Mouse (Mus musculus) heart, adult 8-10 months (tissue): ENCODE measurements around the gene Klrg1. TPM values are rescaled to one million over a fixed set of nuclear protein-coding genes. Genes with fewer than 3 reads are reported as not detected.

Experiments
- DNase-seq: peaks from one replicate; pipeline ENCODE4 v3.0.0; 2022; ENCODE audit warnings: low spot score
- total RNA-seq, 4 experiments: library from RNA; stranded (reverse); gene quantifications; 2 replicates each; pipeline ENCODE4 v1.2.4; 2022

The Klrg1 gene
- total RNA-seq, result not detected

GRCm38 (mm10) chr6:122282782-122283181 is at the start of gene Klrg1:
TSS of gene Klrg1 (minus strand) at chr6:122282882.
- no peak for DNase-seq

DNA sequence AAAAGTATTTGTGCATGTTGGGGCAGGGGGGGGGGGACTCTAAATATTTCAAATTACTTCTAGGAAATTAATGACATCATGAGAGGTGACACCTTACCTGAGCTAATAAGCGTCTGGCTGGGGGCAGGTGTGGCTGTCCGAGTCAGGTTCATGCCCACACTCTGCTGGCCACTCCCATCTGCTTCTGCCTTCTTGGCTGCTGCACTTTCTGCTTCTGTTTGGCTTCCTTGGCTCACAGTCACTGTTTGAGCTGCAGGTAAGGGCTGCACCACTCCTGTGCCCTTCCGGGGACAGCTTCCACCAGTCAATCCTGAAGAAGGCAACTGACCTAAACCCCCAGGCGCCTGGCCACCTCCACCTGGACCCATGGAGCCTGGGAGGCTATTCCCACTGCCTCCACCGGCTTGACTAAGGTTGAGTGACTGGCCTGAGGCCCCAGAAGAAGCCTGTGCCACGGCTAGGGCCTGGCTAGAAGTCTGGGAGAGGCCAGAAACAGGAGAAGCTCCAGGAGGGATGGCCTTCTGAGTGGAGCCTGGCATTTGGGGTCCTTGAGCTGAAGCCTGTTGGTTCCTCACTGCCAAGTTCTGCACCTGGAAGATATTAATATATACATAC is 42.8 kb upstream of the Klrg1 start:
- DNase-seq, result no peak

DNA sequence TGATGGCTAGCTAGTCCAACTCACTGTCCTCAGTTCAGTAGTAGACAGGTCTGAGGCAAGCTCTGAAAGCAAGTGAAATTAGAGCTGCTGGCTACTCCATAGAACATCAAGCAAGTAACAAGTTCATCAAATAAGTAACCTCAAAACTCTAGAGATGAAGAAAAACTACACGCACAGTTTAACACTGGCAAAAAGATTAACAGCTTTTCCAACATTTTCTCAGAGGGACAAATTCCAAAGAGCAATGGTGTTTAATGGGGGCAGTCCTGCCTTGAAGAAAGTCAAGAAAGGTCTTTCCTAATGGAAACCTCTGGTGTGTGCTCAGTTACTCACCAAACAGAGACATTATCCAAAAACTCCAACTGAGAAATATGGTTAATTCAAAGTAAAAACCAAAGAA is 36.0 kb upstream of the Klrg1 start:
- no peak for DNase-seq

GRCm38 (mm10) chr6:122310187-122310820 is 27.6 kb upstream of the Klrg1 start:
- no peak for DNase-seq

DNA sequence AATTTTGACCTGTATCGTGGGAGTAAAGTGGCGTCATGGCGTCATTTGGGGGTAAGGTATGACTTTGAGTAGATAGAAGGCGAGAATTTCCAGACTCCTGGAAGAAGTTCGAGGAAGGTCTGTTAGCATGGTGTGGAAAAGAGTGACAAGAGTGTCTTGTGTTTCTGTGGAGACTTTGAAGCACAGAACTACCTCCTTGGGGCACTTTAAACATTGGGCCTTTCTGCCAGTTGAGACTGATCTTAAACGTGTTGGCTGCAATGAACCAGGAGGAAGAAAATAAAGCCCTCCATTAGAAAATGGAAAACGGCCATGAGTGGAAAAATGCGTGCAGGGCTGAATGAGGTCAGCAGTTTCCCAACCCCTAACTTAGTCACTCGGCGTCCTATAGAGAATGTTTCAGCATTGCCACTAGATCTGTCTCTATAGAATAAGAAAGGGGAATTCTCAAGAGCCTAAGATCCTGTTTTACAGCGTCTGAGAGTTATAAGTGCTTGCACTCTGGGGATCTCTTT is 26.8 kb upstream of the Klrg1 start:
- DNase-seq, result no peak

GRCm38 (mm10) chr6:122308505-122309393 is 26.1 kb upstream of the Klrg1 start, which contains the start of gene M6pr:
TSS of gene M6pr (plus strand) at chr6:122308720.
- DNase-seq, result peak; percentile 97

- DNase-seq, result no peak
Observed at GRCm38 (mm10) chr6:122308136-122308504, 25.4 kb upstream of the Klrg1 start.

DNA sequence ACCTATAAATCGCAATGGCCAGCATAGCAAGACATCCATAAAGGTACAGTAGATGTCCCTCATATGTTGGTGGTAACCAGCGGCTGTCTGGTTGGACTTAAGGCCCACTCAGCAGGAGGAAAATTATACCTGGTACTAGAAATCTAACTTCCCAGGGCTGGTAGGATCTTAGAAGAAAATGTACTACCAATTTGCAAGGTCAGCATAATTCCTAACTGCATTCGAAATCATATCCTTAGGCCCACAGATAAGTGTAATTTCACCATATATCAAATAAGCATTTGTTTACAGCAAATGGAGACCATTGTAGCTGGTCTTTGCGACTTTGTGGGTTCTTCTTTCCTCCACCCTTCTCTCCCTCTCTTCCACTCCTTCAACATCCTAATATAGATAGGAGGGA is 24.0 kb upstream of the Klrg1 start:
- DNase-seq, result no peak

GRCm38 (mm10) chr6:122304790-122305555 is 22.3 kb upstream of the Klrg1 start:
- DNase-seq, result no peak

GRCm38 (mm10) chr6:122304355-122304754 is 21.7 kb upstream of the Klrg1 start:
- peak; percentile 51 for DNase-seq

DNA sequence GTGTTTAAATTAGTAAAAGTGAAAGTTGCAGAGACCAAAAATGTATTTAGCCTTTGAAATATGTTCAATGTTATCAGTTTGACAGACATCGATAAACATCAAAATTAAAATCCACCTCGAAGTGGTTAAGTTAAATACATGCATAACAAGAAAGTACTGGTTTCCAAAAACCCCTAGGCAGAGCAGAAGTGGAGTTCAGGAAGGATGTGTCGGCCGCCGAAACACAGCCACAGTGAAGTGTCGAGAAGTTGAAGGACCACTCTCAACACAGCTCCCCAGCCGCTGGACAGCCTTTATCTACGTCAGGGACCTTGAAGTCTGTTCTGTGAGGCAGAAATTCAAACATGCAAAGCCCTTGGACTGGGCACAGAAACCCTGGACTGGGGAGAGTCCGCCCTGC is 20.8 kb upstream of the Klrg1 start:
- no peak for DNase-seq

GRCm38 (mm10) chr6:122302661-122303060 is 20.0 kb upstream of the Klrg1 start:
- no peak for DNase-seq

DNA sequence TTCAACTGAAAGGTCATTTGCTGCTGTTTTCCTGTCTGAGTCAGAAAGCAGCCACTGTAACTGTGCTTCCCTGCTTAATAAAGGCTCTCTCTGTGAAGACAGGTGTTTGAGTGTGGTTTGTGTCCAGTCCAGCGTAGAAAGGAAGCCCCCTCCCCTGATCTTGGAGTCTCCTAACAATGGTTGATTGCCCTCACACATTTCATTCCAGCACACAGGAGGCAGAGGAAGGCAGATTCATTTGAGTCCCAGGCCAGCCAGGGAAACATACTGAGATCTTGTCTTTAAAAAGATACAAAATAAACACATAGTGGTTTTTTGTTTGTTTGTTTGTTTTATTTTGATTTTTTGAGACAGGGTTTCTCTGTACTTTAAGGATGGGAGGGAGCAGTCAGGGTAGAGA is 19.4 kb upstream of the Klrg1 start:
- no peak for DNase-seq

GRCm38 (mm10) chr6:122299621-122300133 is 17.0 kb upstream of the Klrg1 start:
- DNase-seq, result no peak

DNA sequence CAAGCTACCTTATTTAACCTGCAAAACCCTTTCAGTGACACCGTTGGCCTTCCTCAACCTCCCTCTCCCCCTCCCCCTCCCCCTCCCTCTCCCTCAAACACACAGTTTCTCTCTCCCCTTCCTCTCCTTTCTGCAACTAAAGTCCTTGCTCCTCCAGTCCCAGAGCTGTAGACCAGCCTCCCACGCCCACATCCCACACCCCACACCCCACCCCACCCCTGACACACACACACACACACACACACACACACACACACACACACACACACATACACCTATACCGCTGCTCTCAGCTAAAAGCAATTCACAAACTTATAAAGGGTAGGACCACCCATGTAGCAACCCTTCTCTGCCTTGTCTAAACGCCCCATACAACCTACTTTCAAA is 15.5 kb upstream of the Klrg1 start:
- DNase-seq, result no peak

DNA sequence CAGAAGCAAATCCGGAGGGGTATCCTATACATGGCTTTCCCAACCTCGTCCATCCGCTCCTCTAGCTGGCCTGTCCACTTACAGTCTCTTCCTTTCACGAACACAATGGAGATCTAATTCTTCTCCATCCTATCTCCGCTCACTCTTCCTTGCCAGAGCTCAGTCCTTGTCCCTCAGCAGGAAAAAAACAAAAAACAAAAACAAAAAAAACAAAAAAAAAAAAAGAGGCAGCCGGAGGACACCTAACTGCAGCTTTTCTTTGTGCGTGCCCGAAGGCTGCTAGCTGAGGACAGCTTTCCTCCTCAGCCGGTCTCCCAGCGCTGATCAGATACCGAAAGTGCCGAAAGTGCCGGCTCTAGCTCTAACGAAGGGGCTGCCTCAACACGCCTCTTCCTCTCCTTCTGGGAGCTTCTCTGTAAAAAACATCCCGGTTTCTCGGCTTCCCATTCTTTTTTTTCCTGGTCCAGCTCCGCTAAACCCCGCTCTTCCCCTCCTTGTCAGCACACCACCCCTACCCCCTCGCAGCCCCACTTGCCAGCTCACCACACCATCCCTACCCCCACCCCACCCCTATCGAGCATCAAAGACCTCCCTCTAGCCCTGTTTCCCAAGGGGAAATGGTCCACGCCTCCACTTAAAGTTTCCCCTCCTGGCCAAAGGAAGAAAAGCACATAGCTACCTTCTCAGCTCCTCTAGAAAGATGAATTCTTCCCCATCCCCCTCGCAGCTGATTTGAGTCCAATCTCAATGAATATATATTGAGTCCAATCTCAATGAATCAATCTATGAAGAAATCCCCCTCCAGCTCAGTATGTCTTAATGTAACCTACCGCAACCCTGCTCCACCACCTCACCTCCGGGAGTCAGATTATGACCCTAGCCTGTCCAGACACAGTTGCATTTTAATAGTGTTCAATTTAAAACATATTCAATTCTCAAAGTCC is 14.9 kb upstream of the Klrg1 start:
- no peak for DNase-seq

GRCm38 (mm10) chr6:122296918-122297278 is 14.2 kb upstream of the Klrg1 start:
- no peak for DNase-seq

DNA sequence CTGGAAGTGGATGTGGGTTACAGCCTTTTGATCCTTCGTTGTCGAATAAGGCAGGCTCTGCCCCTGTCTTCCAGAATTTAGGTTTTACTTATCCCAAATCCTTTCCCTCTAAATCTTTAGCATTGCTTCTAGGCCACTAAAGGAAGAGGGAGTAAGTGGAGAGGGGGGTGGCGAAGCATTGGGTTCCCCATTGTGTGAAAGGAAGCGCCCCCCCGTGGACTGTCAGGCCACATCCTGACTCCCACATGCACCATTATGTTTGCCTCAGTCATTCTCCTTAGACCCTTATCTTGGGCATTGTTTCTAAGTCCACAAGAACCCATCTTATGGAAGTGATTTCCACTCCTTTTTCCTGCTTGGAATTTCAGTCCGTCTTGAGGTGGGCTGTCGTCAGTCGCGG is 12.6 kb upstream of the Klrg1 start:
- DNase-seq, result no peak

- no peak for DNase-seq
Observed at GRCm38 (mm10) chr6:122294290-122294689, 11.6 kb upstream of the Klrg1 start.

DNA sequence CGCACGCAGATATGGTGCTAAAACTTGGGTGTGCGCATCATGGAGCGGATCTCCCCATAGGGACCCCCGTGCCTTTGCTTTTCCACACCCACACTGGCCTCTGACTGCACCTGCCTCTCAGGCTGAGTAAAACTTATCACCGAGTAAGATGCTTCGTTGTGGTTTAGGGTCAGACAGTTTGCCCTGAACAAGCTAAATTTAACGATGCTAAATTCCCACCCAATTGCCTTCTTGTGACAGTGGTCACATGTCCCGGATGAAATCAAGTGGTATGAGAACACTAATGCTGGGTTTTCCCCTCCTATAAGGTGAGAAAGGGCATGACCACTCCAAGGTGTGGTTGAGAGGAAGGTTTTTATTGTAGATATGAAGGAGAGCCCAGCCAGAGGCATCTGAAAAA is 11.1 kb upstream of the Klrg1 start:
- no peak for DNase-seq
